Mouse (Mus musculus) frontal cortex, adult (tissue): Measurements from ENCODE around the gene Fstl4.
"Not testable (repeated sequence)": the region's sequence is repeated elsewhere in the genome, so short reads cannot be mapped to it uniquely, and the experiment has no call there.

Experiments used
- ATAC-seq: cut with Nextera tagmentation; 2 replicates; pipeline ENCODE4 v1.9.2; 2017; ENCODE audit warnings: mild to moderate bottlenecking, moderate library complexity, mixed read lengths; ENCODE audit not compliant: low TSS enrichment

Fstl4 gene

GRCm38 (mm10) chr11:53085367-53085766 lies 320.9 kb downstream of the Fstl4 start:
- ATAC-seq, result no peak

- ATAC-seq, result no peak
Observed at GRCm38 (mm10) chr11:53085858-53086565, 321.6 kb downstream of the Fstl4 start.

- not testable (repeated sequence) for ATAC-seq
Observed at GRCm38 (mm10) chr11:53087896-53088295, 323.5 kb downstream of the Fstl4 start.

- ATAC-seq, result no peak
Observed at GRCm38 (mm10) chr11:53091596-53091995, 327.2 kb downstream of the Fstl4 start.

- ATAC-seq, result no peak
Observed at GRCm38 (mm10) chr11:53096871-53097270, 332.4 kb downstream of the Fstl4 start.

GRCm38 (mm10) chr11:53097331-53097730 lies 332.9 kb downstream of the Fstl4 start:
- peak; percentile 97 for ATAC-seq

- ATAC-seq, result no peak
Observed at GRCm38 (mm10) chr11:53097870-53098269, 333.4 kb downstream of the Fstl4 start.

GRCm38 (mm10) chr11:53098780-53099198 lies 334.4 kb downstream of the Fstl4 start:
- no peak for ATAC-seq

GRCm38 (mm10) chr11:53099322-53099721 lies 334.9 kb downstream of the Fstl4 start:
- no peak for ATAC-seq

- no peak for ATAC-seq
Observed at GRCm38 (mm10) chr11:53101732-53102131, 337.3 kb downstream of the Fstl4 start.

- no peak for ATAC-seq
Observed at GRCm38 (mm10) chr11:53103601-53104325, 339.3 kb downstream of the Fstl4 start.

- ATAC-seq, result no peak
Observed at GRCm38 (mm10) chr11:53107706-53108105, 343.3 kb downstream of the Fstl4 start.

GRCm38 (mm10) chr11:53108798-53109197 lies 344.4 kb downstream of the Fstl4 start:
- no peak for ATAC-seq

- no peak for ATAC-seq
Observed at GRCm38 (mm10) chr11:53109701-53110467, 345.4 kb downstream of the Fstl4 start.

GRCm38 (mm10) chr11:53115711-53116110 lies 351.3 kb downstream of the Fstl4 start:
- ATAC-seq, result no peak

GRCm38 (mm10) chr11:53116356-53116755 lies 351.9 kb downstream of the Fstl4 start:
- no peak for ATAC-seq

- no peak for ATAC-seq
Observed at GRCm38 (mm10) chr11:53118226-53118965, 354.0 kb downstream of the Fstl4 start.

- no peak for ATAC-seq
Observed at GRCm38 (mm10) chr11:53119966-53120365, 355.5 kb downstream of the Fstl4 start.

- no peak for ATAC-seq
Observed at GRCm38 (mm10) chr11:53121208-53121607, 356.8 kb downstream of the Fstl4 start.

GRCm38 (mm10) chr11:53124799-53125198 lies 360.4 kb downstream of the Fstl4 start:
- ATAC-seq, result peak; percentile 62

- no peak for ATAC-seq
Observed at GRCm38 (mm10) chr11:53126660-53127059, 362.2 kb downstream of the Fstl4 start.

- 0 out of 2 replicates have a peak, but pooled peaks have one; percentile 21 for ATAC-seq
Observed at GRCm38 (mm10) chr11:53128661-53129060, 364.2 kb downstream of the Fstl4 start.
